Mouse (Mus musculus): ENCODE results near the gene Ccdc194. TPM values are rescaled to one million over a fixed set of nuclear protein-coding genes. Genes with fewer than 3 reads are reported as not detected.
"Not testable (repeated sequence)": the region's sequence is repeated elsewhere in the genome, so short reads cannot be mapped to it uniquely, and the experiment has no call there.

Ccdc194 gene
- total RNA-seq, 2 experiments from 2014 or later, result not detected

DNA sequence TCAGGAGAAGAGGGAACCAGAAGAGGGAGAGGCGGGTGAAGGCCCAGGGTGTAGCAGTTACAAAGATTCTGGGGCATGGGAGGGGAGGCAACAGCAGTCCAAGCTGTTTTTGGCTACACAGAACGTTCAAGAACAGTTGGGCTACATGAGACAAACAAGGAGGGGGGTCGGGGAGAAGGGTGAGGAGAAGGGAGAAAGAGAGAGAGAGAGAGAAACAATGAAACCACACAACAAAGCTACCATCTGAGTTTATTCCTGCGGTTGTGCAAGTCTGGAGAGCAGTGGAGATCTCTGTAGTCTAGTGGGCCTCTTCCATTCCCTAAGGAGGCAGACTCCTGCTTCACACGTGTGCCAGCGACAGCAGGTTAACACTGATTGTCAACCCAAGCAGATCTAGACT lies 28.5 kb upstream of the Ccdc194 start:
- no peak for DNase-seq

DNA sequence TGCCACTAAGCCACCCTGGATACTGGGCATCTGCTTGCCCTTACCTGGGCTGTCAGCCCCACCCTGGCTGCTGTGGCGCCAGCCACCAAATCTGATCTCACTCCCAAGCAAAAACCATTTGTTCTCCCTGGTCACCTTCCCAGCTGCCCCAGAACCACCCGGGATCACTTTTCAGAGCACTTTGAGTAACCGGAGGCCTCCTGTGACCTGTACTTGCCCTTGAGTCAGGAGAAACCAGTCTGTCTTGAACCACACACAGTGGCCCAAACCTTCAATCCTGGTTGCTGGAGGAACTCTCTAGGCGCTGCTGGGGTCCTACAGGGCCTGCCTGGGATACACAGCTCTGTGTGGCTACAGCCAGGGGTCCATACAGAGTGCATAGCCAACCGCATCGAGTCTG lies 27.3 kb upstream of the Ccdc194 start:
- DNase-seq, result no peak

DNA sequence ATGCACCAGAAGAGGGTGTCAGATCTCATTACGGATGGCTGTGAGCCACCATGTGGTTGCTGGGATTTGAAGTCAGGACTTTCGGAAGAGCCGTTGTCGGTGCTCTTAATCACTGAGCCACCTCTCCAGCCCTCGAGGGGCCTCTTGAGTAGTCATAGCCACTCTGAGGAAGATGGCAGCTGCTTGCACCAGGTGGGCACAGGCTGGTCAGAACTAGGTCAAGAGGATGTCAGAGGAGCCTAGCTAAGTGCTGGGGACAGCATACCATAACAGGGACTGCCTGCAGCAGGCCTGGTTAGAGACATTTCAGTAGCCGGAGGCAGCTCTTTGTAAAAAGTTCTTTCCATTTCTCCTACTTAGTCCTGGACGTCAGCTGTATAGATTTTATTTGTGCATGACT lies 25.2 kb upstream of the Ccdc194 start:
- DNase-seq, result no peak

DNA sequence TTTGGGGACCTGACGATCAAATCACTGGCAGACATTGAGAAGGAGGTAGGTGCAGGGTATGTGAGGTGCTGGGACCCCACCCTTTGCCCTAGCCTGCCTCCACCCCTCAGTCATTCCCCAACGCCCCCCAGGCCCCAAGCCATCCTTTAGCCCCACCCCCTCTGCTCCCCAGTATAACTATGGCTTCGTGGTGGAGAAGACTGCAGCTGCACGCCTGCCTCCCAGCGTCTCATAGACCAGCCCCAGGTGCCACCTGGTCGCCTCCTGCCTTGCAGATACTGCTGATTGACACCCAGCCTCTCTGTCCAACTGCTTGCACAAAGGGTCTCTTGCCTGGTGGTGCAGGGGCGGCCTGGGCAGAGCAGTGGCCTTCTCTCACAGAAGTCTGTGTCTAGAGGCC lies 22.1 kb upstream of the Ccdc194 start:
- no peak for DNase-seq

DNA sequence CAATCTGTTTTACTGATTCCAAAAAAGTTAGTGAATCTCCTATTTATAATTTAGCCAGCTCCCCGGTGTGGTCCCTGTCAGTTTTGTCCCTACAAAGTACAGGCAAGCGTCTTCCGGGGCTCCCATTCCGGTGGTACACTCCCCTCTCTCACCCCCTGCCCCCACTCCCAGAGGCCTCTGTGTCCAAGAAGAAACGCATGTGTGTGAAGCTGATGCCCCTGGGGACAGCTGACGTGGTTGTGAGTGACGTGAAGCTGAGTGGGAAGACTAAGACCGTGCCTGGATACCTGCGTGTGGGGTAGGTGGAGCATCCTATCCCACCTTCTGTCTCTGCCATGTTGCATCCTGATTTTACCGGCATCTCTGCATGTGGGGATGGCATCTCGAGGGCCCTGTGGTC lies 19.5 kb upstream of the Ccdc194 start:
- DNase-seq, result no peak

DNA sequence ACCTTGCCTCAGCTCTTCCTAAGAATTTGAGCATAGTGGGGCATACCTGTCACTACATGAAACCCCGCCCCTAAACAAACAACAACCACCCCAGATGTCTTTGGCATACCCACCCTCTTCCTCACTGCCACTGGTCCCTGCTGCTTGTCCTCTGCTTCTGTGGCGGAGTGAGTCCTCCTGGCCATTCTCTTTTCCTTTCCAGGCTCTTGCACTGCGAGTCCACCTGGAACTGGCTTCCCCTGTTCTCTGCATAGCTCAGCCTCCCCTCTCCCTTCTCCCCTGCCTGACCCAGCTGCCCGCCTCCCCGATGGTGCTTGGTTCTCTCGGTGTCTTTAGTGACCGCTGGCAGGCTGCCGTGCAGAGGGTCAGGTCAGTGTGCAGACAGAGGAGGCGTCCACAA lies 18.2 kb upstream of the Ccdc194 start:
- DNase-seq, result no peak

DNA sequence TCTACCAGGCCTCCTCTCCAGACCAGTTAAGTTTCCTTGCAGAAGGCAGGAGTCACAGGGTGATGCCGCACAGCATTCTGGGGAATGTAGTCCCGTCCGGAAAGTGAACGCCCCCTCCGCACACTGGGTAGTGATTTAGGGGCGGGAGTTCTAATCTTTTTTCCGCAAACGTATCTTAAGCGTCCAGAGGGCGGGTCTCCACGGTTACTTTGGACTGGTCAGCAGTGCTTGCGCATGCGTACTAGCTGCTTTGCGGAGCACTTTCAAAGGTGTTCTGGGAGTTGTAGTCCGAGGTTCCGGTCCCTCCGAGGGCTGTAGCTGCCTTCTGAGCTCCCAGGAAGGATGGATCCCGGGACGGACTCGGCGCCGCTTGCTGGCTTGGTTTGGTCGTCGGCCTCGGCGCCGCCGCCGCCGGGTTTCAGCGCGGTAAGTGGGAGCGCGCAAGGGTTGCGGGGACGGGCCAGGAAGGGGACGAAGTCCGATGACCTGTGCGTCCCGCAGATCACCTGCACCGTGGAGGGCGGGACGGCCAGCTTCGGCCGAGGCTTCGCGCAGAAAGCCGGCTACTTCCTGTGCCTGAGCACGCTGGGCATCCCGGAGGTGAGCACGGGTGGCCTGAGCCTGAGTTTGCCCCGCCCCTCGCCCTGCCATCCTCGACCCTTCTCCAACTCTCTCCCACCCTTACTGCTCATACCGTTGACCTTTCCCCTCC lies 17.3 kb upstream of the Ccdc194 start, which contains the start of gene Mvb12a:
TSS of gene Mvb12a (plus strand) at position 291 of the 712 bp plus-strand sequence.
- peak; percentile 97 for DNase-seq

DNA sequence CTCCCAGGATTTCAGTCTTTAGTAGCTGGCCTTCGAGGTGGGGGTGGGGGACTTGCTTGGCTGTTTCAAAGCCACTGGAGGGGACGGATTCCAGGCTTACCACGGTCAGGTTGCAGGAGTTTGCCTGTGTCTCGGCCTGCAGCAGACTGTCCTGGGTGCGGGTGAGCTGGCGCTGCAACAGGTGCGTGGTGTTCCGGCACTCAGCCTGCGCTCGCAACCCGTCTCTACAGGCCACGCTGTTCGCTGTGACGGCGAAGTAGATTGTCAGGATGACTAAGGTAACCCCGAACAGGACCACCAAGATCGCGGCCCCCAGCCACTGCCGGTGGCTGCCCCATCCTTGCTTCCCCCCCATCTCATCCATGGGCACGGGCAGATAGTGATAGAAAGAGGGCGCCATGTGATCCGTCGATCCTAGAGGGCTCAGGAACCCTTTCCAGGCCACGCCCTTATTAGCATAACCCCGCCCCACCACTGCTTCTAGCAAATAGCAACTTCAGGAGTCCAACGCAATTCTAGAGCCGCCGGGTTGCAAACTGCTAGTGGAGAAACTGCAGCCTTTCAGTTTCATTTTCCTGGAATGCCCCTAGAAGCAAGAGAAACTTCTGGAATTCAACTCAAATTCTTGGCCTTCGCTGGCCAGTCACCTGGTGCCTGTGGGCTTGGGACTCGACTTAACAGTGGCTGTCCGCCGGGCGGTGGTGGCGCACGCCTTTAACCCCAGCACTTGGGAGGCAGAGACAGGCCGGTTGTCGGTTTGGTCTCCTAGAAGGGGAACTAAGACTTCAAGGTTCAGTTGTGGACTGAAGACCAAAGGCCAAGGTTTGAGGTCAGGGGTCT lies 11.7 kb upstream of the Ccdc194 start, which contains the start of gene Bst2:
TSS of gene Bst2 (minus strand) at position 429 of the 840 bp plus-strand sequence.
- peak; percentile 81 for DNase-seq

DNA sequence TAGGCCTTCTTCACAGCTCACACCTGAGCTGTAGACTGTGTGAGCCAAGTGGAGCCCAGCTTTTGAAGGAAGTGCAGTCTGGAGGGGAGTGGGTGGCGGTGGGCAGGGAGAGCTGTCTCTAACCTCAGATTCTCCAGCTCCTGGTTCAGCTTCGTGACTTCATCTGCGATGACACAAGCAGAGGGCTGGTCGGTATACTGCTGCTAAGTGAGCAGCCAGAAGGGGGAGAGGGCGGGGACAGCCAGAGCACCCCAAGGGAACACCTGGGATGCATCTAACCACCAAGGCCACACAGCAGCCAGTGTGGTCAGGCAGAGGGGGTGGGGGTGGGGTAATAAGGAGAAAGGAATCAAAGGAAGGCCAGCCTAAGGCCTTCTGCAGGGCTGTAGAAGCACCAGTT lies 10.2 kb upstream of the Ccdc194 start:
- no peak for DNase-seq

DNA sequence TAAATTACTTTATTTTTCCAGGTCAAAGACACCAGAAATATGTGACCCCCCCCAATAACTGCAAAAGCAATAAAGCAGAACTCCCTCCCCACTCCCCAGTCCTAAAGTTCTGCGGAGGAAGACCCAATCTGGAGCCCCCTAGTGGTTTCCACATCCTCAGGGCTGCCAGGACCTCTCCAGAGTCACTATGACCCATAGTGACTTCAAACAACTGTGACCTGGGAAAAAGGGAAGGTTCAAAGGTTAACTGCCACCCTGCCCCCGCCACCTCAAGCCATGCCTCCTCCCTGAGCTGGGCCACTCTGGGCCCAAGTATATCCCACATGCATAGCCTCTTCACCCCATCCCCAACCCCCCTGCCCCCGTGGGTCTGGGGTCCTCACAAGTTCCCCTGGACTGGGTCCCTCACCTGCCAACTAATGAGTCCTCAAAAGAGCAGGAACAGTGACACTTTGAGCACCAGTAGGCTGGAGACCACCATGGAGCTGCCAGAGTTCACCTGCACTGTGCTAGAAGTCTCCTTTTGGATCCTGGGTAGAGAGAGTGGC lies 8.8 kb upstream of the Ccdc194 start:
- DNase-seq, result no peak

DNA sequence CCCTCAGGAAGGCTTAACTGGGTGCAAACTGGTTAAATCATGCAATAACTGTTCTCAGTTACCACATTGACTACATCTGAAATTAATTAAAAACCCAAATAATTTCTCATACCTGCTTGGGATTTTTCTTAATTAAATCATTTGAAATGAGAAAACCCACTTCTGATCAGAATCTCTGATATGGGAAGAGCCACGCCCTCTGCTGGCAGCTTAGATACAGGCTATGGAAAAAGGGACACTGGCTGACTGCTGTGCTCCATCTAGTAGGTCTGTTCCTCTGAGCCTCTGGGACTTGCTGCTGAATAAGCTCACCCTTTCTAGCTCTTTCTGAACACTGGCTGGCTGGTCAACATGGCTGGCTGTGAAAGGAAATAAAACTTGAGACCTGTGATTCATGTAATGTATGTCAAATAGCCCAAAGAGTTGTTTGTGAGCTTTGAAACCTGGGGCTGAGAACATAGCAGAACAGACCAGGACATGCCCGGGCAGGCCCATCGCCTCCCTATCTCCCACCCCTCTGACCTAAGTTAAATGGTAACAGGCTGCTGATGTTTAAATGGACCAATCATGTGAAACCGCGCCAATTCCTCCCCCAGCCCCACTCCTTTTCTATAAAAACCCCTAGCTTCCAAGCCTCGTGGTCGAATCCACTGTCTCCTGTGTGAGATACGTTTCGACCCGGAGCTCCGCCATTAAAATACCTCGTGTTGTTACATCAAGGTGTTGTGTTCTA lies 5.4 kb upstream of the Ccdc194 start:
- not testable (repeated sequence) for DNase-seq

DNA sequence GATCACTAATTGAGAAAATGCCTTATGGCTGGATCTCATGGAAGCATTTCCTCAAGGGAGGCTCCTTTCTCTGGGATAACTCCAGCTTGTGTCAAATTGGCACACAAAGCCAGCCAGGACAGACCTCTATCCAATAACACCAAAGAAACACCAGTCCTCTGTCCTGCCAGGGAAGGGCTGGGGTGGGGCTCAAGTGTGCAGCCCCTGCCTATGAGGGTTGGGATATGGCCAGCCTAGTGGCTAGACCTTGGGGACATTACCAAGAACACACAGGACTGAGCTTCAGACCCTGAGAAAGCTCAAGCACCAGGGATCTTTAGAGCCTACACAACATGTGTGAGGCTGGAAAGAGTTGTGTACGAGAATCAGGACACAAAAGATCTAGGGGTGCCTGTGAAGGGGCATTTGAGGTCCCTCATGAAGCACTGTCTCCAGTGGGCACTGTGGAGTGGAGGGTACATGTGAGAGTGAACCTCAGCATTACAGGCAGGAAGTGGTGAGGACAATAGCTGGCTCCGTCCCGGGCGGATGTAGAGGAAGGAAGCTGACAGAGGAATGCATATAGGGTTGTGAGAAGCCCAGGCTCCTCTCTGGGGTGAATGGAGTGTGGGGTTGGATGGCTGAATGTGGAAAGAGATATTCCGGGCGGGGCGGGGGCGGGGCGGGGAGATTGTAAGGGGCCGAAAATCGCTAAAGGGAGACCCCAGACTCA lies 3.0 kb upstream of the Ccdc194 start:
- no peak for DNase-seq

DNA sequence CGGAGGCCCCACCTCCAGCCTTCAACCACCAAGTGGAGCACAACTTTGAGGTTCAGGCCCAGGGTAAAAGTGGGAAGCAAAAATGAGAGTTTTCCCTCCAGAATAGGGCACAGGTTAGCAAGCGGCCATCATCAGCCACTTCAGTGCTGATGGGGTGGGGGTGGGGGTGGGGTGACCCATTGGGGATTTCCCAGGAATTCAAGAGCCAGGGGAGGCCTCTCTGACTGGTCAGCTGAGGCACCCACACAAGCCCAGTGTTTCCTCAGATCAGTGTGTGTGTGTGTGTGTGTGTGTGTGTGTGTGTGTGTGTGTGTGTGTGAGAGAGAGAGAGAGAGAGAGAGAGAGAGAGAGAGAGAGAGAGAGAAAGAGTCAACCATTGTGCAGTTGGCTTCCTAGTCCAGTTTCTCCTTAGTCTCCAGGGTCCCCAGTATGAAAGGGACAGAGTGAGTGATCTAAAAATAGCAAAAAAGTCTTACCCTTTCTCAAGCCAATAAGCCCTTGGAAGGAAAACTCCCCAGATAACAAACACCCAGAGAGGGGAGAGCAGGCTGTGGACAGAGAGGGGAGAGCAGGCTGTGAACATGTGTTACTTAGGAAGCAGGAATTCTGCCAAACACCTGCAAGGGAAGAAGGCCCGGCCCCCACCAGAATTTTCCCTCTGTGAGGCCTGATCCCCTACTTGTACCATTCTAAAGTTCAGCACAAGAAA lies 1.8 kb upstream of the Ccdc194 start:
- no peak for DNase-seq

DNA sequence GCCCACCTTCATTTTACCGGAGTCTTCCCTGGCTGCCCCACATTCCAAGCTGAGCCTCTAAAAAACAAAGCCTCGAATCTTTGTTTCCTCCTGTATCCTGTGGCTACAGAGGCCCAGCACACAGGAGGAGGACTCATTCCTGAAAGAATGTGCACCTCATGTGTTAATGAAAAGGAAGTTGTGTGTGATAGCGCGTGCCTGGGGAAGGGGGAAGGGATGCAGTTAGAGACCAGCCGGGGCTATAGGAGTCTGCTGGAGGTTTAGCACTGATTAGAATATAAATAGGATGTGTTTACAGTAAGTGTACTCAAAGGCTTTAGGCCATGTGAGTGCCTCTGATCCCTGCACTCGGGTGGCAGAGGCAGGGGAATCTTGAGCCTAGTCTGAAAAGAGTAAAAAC lies 761 bp upstream of the Ccdc194 start:
- DNase-seq, result no peak

DNA sequence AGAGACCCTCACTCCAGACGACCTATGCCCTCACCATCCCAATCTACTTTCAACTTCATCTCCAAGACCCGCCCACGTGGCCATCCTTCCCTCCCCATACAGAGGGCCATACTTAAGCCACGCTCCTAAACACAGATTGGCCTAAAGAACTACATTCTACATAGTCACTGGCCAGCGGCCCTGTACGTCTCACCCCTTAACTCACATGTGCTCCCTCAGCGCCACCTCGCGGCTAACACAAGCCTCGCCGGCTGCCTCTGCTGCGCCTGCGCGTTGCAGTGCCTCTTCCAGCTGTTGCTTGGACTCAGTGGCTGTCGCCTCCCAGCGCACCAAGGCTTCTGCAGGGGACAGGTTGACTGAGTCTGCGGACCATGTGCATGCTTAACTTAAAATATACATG lies 3.9 kb downstream of the Ccdc194 start:
- DNase-seq, result peak; percentile 90

DNA sequence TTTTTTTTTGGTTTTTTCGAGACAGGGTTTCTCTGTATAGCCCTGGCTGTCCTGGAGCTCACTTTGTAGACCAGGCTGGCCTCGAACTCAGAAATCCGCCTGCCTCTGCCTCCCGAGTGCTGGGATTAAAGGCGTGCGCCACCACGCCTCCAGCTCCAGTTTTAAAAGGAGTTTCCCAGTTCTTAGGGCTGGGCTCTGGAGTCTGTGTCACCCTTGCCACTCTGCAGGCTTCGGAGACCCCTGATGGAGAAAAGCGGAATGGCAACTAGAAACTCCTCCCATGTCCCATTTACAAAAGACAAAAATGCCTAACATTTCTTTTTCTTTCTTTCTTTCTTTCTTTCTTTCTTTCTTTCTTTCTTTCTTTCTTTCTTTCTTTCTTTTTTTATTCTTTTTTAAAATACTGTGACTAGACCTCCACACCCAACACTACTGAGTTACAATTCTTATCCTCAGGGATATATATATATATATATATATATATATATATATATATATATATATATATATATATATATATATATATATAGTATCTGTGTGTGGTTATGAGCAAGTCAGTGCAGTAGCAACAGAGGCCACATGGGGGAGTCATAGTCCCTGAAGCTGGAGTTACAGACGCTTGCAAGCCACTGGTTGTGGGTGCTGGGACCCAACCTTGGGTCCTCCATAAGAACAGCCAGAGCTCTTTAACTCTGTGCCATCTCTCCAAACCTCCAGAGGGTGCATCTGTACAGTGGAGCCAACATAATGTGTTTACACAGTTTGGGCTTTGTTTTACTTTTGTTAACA lies 6.3 kb downstream of the Ccdc194 start:
- not testable (repeated sequence) for DNase-seq

DNA sequence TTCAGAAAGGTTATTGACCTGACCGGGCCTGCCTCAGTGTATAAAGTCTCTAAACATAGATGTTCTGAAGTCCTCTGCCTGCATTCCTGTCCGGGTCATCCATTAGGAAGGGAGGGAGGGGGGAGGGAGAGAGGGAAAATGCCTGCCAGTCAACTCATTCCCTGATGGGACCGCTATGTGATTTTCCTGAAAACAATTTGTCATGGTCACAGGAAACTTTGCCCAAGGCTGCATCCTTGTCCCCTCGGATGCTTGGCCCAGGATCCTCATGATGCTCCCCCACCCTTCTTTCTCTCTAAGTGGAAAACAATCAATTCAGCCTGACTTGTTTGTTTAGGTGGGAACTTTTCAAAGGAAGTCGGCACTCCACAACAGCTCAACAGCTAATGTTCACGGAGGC lies 8.7 kb downstream of the Ccdc194 start:
- no peak for DNase-seq

DNA sequence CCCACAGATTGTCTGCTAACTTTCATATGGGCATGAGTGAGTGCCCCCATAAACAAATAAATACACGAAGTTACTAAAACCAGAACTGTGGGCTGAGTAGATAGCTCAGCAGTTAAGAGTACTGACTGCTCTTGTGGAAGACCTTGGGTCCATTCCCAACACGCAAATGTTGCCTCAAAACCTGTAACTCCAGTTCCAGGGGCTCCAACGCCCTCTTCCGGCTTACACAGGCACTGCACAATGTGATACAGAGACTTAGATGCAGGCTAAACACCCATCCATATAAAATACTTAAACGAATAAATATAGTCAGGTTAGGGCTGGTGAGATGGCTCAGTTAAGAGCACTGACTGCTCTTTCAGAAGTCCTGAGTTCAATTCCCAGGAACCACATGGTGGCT lies 10.5 kb downstream of the Ccdc194 start:
- no peak for DNase-seq

DNA sequence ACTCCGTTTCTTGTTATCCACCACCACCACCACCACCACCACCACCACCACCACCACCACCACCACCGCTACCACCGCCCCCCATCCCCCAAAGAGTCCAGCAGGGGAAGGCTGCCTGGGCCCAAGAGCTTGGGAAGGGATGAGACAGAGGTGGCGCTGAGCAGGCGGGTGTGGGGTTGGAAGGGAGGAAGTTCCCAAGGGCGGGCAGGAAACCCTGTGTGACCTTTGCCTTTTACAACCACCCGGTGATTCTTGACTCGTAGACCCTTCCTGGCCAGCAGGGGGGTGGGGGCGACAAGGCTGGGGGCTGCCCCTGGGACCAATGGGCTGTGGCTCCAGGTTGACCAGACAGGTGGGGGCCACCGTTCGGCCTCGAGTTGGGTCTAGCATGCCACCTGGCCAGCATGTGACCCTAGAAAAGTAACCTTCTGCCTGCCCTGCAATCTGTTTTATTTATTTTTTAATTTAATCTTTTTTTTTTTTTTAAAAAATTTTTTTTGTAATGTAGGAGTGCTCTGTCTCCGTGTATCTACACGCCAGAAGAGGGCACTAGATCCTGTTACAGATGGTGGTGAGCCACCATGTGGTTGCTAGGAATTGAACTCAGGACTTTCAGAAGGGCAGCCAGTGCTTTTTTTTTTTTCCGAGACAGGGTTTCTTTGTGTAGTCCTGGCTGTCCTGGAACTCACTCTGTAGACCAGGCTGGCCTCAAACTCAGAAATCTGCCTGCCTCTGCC lies 12.3 kb downstream of the Ccdc194 start:
- DNase-seq, result no peak

DNA sequence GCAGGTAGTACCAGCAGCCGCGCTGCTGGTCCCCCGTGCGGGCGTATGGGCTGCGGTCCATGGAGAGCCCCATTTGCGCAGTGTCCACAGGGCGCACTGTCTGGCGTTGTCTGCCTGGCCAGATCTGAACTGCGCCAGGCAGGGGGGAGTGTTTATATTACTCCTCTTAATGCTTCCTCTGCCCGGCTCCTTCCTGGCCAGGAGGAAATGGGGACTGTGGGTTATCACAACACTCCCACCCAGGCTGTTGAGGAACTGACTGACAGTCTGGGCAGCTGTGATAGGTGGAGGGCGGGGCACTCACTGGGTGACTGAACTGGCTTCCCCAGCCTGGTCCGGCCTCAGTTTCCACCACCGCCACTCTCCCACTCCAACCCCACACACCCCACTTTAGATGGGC lies 13.9 kb downstream of the Ccdc194 start, which contains the start of gene Plvap:
TSS of gene Plvap (minus strand) at position 109 of the 400 bp plus-strand sequence.
- DNase-seq, result no peak

Measured in gastrocnemius, postnatal 25 days (tissue).